8 mouse cellular contexts compared by ENCODE assay signal in genomic region chr1:106511593-106511992, GRCm38 (mm10).
DNase-seq lines count a peak whose midpoint lies in the region; ATAC-seq and TF ChIP-seq lines count a peak whose summit lies in the region.

No protein-coding gene starts in this region.

- H3K27me3 ChIP-seq in ES-Bruce4 (ENCODE audit: control insufficient read depth, insufficient read depth, low read length, poor library complexity, severe bottlenecking): no peaks in the 10 kb centered on the region
- H3K27me3 ChIP-seq in forebrain, embryonic 14.5 days (replicated peaks; ENCODE audit: control insufficient read depth, insufficient read depth, low read length): no peaks in the 10 kb centered on the region
- H3K27me3 ChIP-seq in hindbrain, embryonic 10.5 days (ENCODE audit: insufficient read depth, poor library complexity, severe bottlenecking): no peaks in the 10 kb centered on the region

- TF ChIP-seq POLR2A in ES-Bruce4 (IDR thresholded peaks at IDR 0.05; ENCODE audit: insufficient read depth, low read length): no peak

- H3K9ac ChIP-seq in ES-Bruce4 (ENCODE audit: low read depth, poor library complexity, severe bottlenecking): no peak overlapping the region
- H3K9ac ChIP-seq in forebrain, embryonic 14.5 days (ENCODE audit: low read length): no peak overlapping the region

- no peak overlapping the region for H3K27ac ChIP-seq in ES-Bruce4 (ENCODE audit: insufficient read depth, low read length)
- no peak overlapping the region for H3K27ac ChIP-seq in forebrain, embryonic 14.5 days (ENCODE audit: low read depth, low read length)
- no peak overlapping the region for H3K27ac ChIP-seq in hindbrain, embryonic 10.5 days

- no peaks in the 10 kb centered on the region for H3K36me3 ChIP-seq in ES-Bruce4 (ENCODE audit: control insufficient read depth, insufficient read depth, low read length, poor library complexity, severe bottlenecking)
- H3K36me3 ChIP-seq in forebrain, embryonic 14.5 days (ENCODE audit: control insufficient read depth, insufficient read depth, low read length): no peaks in the 10 kb centered on the region
- no peaks in the 10 kb centered on the region for H3K36me3 ChIP-seq in hindbrain, embryonic 10.5 days

- H3K9me3 ChIP-seq in ES-Bruce4 (replicated peaks; ENCODE audit: control insufficient read depth, insufficient read depth, low read length, poor library complexity, severe bottlenecking): no peaks in the 10 kb centered on the region
- no peaks in the 10 kb centered on the region for H3K9me3 ChIP-seq in forebrain, embryonic 14.5 days (replicated peaks; ENCODE audit: control insufficient read depth, low read length)
- no peaks in the 10 kb centered on the region for H3K9me3 ChIP-seq in hindbrain, embryonic 10.5 days

- H3K4me2 ChIP-seq in forebrain, embryonic 14.5 days (ENCODE audit: low read length): no peak overlapping the region

- WGBS in forebrain, embryonic 14.5 days: 28% methylated on average over 6 of the region's 6 CpGs
- 29% methylated on average over 6 of the region's 6 CpGs for WGBS in hindbrain, embryonic 10.5 days

- TF ChIP-seq CTCF in ES-Bruce4 (IDR thresholded peaks at IDR 0.05; ENCODE audit: low read depth, low read length): peak; percentile 89

- ATAC-seq in forebrain, embryonic 14.5 days: peak; percentile 72; the same call in 1 of the 2 replicates

- H3K4me3 ChIP-seq in ES-Bruce4 (ENCODE audit: low read depth, low read length): no peak overlapping the region
- no peak overlapping the region for H3K4me3 ChIP-seq in forebrain, embryonic 14.5 days (ENCODE audit: low read depth, low read length)
- no peak overlapping the region for H3K4me3 ChIP-seq in hindbrain, embryonic 10.5 days

- DNase-seq in c-Kit-positive CD71-negative TER-119-negative erythroid progenitor cells, embryonic 14.5 days (ENCODE audit: low read depth): peak; percentile 71
- DNase-seq in forebrain, embryonic 14.5 days (ENCODE audit: low spot score): peak; percentile 59
- peak; percentile 61 for DNase-seq in hindbrain, embryonic 10.5 days (ENCODE audit: low spot score)
- peak; percentile 11 to 54 for DNase-seq in layer of hippocampus, adult 8-10 months (ENCODE audit: low spot score in 2 of 2)
- DNase-seq in lung, postnatal 14 days: peak; percentile 83
- peak; percentile 64 for DNase-seq in ovary, postnatal 36 days (ENCODE audit: low spot score)
- DNase-seq in thymus, postnatal 14 days: peak; percentile 86

- TF ChIP-seq EP300 in ES-Bruce4 (IDR thresholded peaks at IDR 0.05; ENCODE audit: insufficient read depth, low read depth, low read length): no peak

- H3K4me1 ChIP-seq in ES-Bruce4 (ENCODE audit: control insufficient read depth, insufficient read depth, low read length): no peaks in the 10 kb centered on the region
- H3K4me1 ChIP-seq in forebrain, embryonic 14.5 days (ENCODE audit: control insufficient read depth, insufficient read depth, low read length): no peaks in the 10 kb centered on the region
- peaks cover 6% of the 10 kb centered on the region for H3K4me1 ChIP-seq in hindbrain, embryonic 10.5 days (replicated peaks)

Comparison
In these comparisons a context has a peak if more than half of its experiments do, and no peak if none do; other contexts are left out.
1. DNase-seq: peak in every context shown above with its lines; median percentile 86 in thymus, postnatal 14 days; 83 in lung, postnatal 14 days; 71 in c-Kit-positive CD71-negative TER-119-negative erythroid progenitor cells, embryonic 14.5 days; 64 in ovary, postnatal 36 days; 61 in hindbrain, embryonic 10.5 days; 59 in forebrain, embryonic 14.5 days; 32 in layer of hippocampus, adult 8-10 months.